Mouse (Mus musculus): ENCODE results near the gene Bcl11b.

GRCm38 (mm10) chr12:107936972-107937371, 66.4 kb downstream of the Bcl11b start:
- TF ChIP-seq CTCF (IDR thresholded peaks at IDR 0.05; ENCODE audit: extremely low read depth, insufficient read length, insufficient replicate concordance, low read depth, low read length) (no peak), POLR2A (IDR thresholded peaks at IDR 0.05; ENCODE audit: low read depth, low read length) (no peak)

All from small intestine, adult 2 months (tissue).